Mouse (Mus musculus) G1E (cell line): Measurements from ENCODE around the gene Nkx3-2. TPM values are rescaled to one million over a fixed set of nuclear protein-coding genes. Genes with fewer than 3 reads are reported as not detected.
A peak's percentile ranks its signal among the peaks of the same experiment; 100 is the strongest.

Source experiments
- ATAC-seq: 2 replicates; pipeline ENCODE4 v1.8.0; 2016; ENCODE audit warnings: mild to moderate bottlenecking; ENCODE audit not compliant: insufficient number of reproducible peaks, poor library complexity, low FRiP score, severe bottlenecking; ENCODE audit errors: extremely low read depth
- DNase-seq: peaks from one replicate; pipeline ENCODE4 v3.0.0; 2012; ENCODE audit warnings: low spot score
- H3K27me3 ChIP-seq: 2 replicates; pipeline ENCODE4 v1.6.1; 2012; ENCODE audit warnings: mild to moderate bottlenecking, low read length, inconsistent platforms; ENCODE audit not compliant: insufficient read depth
- H3K36me3 ChIP-seq: replicated peaks from 2 replicates; pipeline ENCODE3; 2012; ENCODE audit warnings: mild to moderate bottlenecking, inconsistent platforms
- H3K4me1 ChIP-seq: 2 replicates; pipeline ENCODE4 v1.6.1; 2012; ENCODE audit warnings: low read depth, low read length, inconsistent platforms, mixed read lengths; ENCODE audit not compliant: insufficient read depth
- H3K4me3 ChIP-seq: 2 replicates; pipeline ENCODE4 v1.5.1; 2012; ENCODE audit warnings: low read depth, mild to moderate bottlenecking, inconsistent platforms, low read length, moderate library complexity, mixed read lengths
- H3K9me3 ChIP-seq: replicated peaks from 2 replicates; pipeline ENCODE4 v1.6.1; 2012; ENCODE audit warnings: inconsistent platforms
- CTCF ChIP-seq: IDR thresholded peaks from 2 replicates; pipeline ENCODE4 v1.5.1; 2012; ENCODE audit warnings: low read depth, low read length, inconsistent platforms, mixed read lengths
- GATA1 ChIP-seq: IDR thresholded peaks from 2 replicates; pipeline ENCODE4 v1.6.1; 2012; ENCODE audit warnings: borderline replicate concordance, low read length, inconsistent platforms, mixed read lengths
- GATA2 ChIP-seq: IDR thresholded peaks from 2 replicates; pipeline ENCODE4 v1.6.1; 2012; ENCODE audit warnings: low read depth, low read length, inconsistent platforms, borderline replicate concordance
- POLR2AphosphoS5 ChIP-seq: IDR thresholded peaks from 2 replicates; pipeline ENCODE4 v1.6.1; 2012; ENCODE audit warnings: low read depth, low read length, inconsistent platforms; ENCODE audit not compliant: insufficient replicate concordance
- TAL1 ChIP-seq: conservative IDR thresholded peaks from 2 replicates; pipeline ENCODE4 v1.6.1; 2012; ENCODE audit warnings: low read depth, low read length, inconsistent platforms, mixed read lengths
- polyA plus RNA-seq: library from polyadenylated mRNA; stranded (reverse); fragments of >175 nt; gene quantifications from 2 replicates; pipeline ENCODE4 v1.2.3, GENCODE M21; 2012
- total RNA-seq, 2 experiments: library from RNA; stranded (forward) in 1 of 2; stranded (reverse) in 1 of 2; fragments of 200-1000 nt in 1 of 2; fragments of >200 nt in 1 of 2; fragmentation: Nextera tagmentation in 1 of 2; gene quantifications; 2 replicates each; pipeline ENCODE4 v1.2.3; 2014 to 2017

Nkx3-2 gene
- total RNA-seq (2014; fragmentation: Nextera tagmentation) (not detected in 2 replicates), total RNA-seq (2017) (not detected in 2 replicates), polyA plus RNA-seq (not detected in 2 replicates)

DNA sequence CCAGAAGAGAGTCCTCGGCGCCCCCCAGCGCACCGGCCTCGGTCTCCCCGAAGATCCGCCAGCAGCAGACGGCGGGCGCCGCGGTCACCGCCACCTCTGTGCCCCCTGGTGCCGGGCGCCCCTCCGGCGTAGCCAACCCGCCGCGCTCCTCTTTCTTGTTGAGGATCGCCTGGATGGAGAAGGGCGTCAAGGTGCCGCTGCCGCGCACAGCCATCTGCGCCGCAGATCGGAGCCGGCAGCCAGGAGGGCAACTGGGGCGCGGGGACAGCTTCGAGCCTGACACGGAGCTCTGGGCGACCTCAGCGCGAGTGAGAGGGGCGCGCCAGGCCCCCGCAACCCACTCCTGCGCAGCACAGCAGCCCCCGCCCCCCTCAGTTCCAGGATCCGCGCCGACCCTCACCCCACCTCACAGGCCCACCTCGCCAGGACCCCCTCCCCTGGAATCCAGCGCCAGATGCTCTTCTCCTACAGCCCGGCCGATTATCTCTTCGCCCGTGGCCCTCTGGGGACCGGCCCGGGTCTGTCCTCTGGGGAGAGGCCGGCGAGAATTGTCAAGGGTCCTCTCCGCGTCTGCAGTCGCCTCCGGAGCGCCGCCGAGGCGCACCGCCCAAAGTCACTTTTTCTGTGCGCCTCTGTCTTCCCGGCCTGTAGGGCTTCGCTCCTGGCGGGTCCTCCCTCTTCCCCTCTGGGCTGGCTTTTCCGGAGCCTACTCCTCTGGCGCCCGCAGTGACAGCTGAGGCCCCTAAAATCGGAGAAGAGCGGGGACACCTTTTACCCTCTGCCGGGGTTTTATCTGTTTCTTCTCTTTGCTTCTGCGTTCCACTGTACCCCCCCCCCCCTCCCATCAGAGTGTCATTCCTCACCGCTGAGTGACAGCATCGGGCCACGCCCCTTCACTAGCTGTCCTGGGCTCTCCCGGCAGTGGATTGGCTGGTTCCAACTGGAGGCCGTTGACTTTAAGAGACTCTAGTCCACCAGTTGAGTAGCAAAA is at the start of gene Nkx3-2:
TSS of gene Nkx3-2 (minus strand) at position 771 of the 991 bp plus-strand sequence.
- DNase-seq, result no peak
- no peak for TF ChIP-seq GATA1
- TF ChIP-seq TAL1, result no peak
- no peak for TF ChIP-seq CTCF
- TF ChIP-seq POLR2AphosphoS5, result no peak
- TF ChIP-seq GATA2, result no peak
- Histone ChIP-seq H3K4me1 (peaks cover 15% of the 10 kb centered on the region), H3K36me3 (no peaks in the 10 kb centered on the region), H3K9me3 (peaks cover 30% of the 10 kb centered on the region), H3K27me3 (peaks cover 53% of the 10 kb centered on the region), H3K4me3 (peak within 1 kb of the TSS; percentile 7; the same call in 1 of the 2 replicates)
- ATAC-seq, result no peak

DNA sequence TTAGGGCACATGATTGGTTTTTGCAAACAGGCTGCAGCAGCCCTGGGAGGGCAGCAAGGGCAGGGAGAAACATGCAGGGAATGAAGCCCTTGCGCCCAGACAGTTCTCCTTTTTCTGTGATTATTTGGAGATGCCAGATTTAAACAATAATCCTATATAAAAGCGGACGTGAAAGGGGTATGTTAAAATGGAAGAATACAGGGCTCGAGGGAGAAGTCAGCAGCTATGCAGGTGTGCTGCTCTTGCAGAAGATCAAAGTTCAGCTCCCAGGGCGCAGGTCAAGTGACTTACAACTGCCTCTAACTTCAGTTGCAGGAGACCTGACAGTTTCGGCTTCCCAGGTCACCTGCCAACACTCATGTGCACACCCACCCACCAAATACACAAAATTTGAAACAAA is 48.2 kb upstream of the Nkx3-2 start:
- H3K36me3 ChIP-seq, result peaks cover 82% of the 10 kb centered on the region
- no peaks in the 10 kb centered on the region; the same call in 1 of the 2 replicates for H3K4me1 ChIP-seq
- no peak for ATAC-seq

DNA sequence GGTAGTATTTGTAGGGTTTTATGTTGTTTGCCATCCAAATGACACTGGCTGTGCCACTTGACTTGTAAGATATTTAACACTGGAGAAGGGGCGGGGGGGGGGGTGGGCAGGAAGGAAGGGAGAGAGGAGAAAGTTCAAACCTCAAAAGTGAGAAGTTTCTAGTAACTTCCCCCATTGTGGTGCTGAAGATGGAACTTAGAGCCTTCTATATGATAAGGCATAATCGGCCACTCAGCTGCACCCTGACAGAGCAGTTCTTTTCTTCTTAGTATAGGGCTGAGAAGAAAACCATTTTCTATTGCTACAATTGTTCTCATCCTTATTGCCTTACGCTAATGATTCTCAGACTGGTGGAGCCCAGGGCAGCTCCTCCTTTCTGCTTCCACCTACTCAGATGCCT is 47.0 kb upstream of the Nkx3-2 start:
- no peak overlapping the region for H3K4me3 ChIP-seq
- ATAC-seq (no peak), DNase-seq (no peak)
- TF ChIP-seq TAL1, result no peak
- no peaks in the 10 kb centered on the region for H3K4me1 ChIP-seq
- no peaks in the 10 kb centered on the region for H3K27me3 ChIP-seq
- peaks cover 82% of the 10 kb centered on the region for H3K36me3 ChIP-seq
- no peaks in the 10 kb centered on the region for H3K9me3 ChIP-seq

More for the DNA sequence above, 48.2 kb upstream of the Nkx3-2 start:
- Histone ChIP-seq H3K4me3 (no peak overlapping the region), H3K9me3 (no peaks in the 10 kb centered on the region), H3K27me3 (no peaks in the 10 kb centered on the region)
- TF ChIP-seq POLR2AphosphoS5 (no peak), CTCF (no peak), TAL1 (no peak), GATA1 (no peak), GATA2 (no peak)
- no peak for DNase-seq

DNA sequence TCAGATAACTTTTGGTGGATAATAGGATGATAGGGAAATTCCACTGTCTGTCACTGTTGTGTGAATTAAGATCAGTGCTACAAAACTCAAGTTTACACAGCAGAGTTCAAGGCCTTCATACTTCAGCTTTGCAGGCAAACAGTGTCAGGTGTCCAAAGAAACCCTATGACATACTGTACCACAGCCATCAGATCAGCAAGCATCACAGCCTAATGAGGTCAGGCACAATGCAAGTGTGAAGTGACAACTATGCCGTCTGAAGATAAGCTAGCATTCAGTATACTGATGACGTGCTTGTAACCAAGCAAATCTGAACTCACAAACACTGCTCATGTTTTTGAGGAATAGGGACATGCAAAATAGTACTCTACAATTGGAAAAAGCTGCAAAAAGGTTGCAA is 43.1 kb upstream of the Nkx3-2 start:
- DNase-seq (no peak), ATAC-seq (no peak)
- H3K9me3 ChIP-seq, result no peaks in the 10 kb centered on the region
- no peak for TF ChIP-seq GATA1
- no peak for TF ChIP-seq CTCF
- TF ChIP-seq TAL1, result no peak
- TF ChIP-seq POLR2AphosphoS5, result no peak
- no peak for TF ChIP-seq GATA2
- H3K4me3 ChIP-seq, result no peak overlapping the region
- no peaks in the 10 kb centered on the region for H3K27me3 ChIP-seq
- H3K36me3 ChIP-seq, result peaks cover 79% of the 10 kb centered on the region
- no peaks in the 10 kb centered on the region for H3K4me1 ChIP-seq

DNA sequence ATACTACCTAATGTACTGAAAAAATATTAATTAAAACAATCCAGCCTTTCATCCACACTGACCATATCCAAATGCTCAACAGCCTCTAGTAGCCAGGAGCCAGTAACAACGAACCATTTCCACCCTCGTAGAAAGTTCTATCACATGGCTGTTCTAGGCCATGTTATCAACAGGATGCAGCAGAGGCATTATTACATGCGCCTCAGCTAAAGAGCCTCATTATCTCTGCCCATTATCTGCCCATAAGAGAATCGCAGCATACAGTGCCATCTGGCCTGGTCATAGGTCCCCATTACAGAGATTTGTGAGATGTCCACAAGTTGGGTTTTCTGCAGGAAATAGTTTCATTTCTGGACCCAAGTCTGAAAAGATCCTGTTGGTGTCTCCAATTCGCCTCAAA is 41.9 kb upstream of the Nkx3-2 start:
- peaks cover 72% of the 10 kb centered on the region for H3K36me3 ChIP-seq
- TF ChIP-seq TAL1 (no peak), GATA1 (no peak), POLR2AphosphoS5 (no peak)
- H3K27me3 ChIP-seq, result no peaks in the 10 kb centered on the region
- ATAC-seq (peak; percentile 82), DNase-seq (no peak)
- no peaks in the 10 kb centered on the region for H3K9me3 ChIP-seq
- H3K4me3 ChIP-seq, result no peak overlapping the region
- no peaks in the 10 kb centered on the region for H3K4me1 ChIP-seq

DNA sequence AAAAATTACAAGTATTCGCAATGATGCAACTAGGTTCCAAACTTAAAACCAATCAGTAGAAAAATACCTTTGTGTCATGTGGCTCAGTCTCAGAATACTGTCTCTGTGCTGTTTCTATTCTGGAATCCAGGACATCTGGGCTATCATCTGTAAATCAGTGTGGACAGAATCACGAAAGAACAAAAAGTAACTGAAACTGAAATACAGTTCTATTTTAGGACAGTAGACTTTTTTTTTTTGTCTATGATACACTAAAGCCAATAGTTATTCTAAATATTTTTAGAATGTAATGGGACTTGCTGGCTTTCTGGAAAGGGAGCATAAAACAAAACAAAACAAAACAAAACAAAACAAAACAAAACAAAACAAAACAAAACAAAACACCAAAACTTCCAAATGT is 40.8 kb upstream of the Nkx3-2 start:
- TF ChIP-seq TAL1, result no peak
- TF ChIP-seq GATA1, result no peak
- TF ChIP-seq CTCF, result no peak
- no peak for TF ChIP-seq POLR2AphosphoS5
- no peak for TF ChIP-seq GATA2
- Histone ChIP-seq H3K36me3 (peaks cover 74% of the 10 kb centered on the region), H3K4me1 (no peaks in the 10 kb centered on the region), H3K9me3 (no peaks in the 10 kb centered on the region), H3K27me3 (no peaks in the 10 kb centered on the region), H3K4me3 (no peak overlapping the region)
- ATAC-seq (no peak), DNase-seq (no peak)
